Mouse (Mus musculus) urinary bladder, adult 2 months (tissue): ENCODE results near the gene Papolg. TPM values are rescaled to one million over a fixed set of nuclear protein-coding genes. Genes with fewer than 3 reads are reported as not detected.
"Not testable (repeated sequence)": the region's sequence is repeated elsewhere in the genome, so short reads cannot be mapped to it uniquely, and the experiment has no call there.

Experiments used
- DNase-seq: peaks from one replicate; pipeline ENCODE4 v3.0.0; 2022; ENCODE audit warnings: low spot score
- polyA plus RNA-seq: library from polyadenylated mRNA; depleted of rRNA; stranded (reverse); fragments of >200 nt; gene quantifications from 2 replicates; pipeline ENCODE4 v1.2.3, GENCODE M21; 2012; rRNA removed

Gene Papolg
- polyA plus RNA-seq, result 8.0 and 8.3 TPM in 2 replicates

DNA sequence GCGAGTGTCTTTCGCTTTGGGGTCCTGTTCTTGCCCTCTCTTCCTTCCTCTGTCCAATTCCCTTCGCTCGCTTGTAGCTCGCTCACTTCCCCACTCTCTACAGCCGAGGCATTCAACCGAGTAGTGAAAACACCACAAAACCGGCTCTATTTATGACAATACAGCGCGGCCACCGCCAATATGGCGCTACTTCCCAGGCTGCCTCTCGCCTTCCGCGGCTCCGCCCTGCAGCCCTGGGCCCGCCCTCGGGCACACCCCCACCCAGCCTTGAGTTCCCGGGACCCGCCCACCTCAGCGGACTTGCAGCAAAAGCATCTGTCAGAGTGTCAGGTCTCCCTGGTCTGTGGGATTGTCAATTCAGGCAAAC is at the start of gene Papolg:
TSS of gene Papolg (minus strand) at position 194 of the 367 bp plus-strand sequence.
- DNase-seq, result peak; percentile 76

DNA sequence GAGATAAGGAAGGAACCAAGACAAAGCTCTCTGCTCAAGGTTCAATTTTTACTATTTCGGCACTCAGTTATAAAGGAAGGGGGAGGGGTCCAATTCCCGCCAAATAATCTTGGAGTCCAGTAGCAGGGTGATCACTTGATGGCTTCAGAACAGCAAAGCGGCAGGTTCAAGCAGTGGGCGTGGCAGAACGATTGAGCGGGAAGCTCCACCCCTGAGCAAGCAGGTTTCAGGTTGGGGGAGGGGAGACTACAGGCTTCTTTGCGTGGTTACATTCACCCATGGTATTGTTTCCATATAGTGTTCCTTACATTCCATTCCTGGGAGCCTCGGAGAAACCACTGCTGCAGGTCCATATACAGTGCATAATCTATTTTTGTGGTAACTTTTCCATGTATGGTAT is 33.1 kb upstream of the Papolg start:
- DNase-seq, result not testable (repeated sequence)

GRCm38 (mm10) chr11:23927643-23928042 is 32.6 kb upstream of the Papolg start:
- no peak for DNase-seq

DNA sequence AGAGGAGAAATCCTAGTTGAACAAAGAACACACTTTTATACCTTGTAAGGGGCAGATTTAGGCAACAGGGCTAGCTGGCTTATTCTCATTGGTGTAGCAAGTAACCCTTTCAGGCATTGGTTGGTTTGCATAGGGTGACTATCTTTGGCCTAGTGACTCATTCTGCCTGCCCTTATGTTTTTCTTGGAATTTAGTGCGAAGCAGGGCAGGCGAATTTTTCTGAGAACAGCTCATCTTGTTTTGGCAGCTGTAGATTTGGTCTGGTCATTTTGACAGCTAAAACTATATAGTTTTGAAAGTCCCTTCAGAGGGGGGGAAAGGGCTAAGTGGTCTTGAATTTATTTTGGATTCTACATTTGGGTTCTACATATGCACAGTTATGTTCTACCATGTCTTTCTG is 18.8 kb upstream of the Papolg start:
- not testable (repeated sequence) for DNase-seq

DNA sequence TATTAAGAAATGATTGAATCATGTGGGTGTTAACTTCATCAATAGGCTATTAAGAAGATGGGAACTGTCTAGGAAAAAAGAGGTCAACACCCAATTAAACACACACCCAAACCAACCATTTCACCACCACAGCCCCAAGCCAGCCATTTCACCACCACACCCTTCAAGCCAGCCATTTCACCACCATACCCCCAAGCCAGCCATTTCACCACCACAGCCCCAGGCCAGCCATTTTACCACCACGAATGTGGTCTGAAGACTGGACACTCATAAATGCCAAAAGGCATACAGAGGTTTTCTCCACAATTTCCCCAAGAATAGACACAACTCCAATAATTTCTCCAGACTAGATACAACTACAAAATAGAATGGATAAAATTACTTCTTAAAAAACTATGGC is 8.9 kb upstream of the Papolg start:
- DNase-seq, result no peak

DNA sequence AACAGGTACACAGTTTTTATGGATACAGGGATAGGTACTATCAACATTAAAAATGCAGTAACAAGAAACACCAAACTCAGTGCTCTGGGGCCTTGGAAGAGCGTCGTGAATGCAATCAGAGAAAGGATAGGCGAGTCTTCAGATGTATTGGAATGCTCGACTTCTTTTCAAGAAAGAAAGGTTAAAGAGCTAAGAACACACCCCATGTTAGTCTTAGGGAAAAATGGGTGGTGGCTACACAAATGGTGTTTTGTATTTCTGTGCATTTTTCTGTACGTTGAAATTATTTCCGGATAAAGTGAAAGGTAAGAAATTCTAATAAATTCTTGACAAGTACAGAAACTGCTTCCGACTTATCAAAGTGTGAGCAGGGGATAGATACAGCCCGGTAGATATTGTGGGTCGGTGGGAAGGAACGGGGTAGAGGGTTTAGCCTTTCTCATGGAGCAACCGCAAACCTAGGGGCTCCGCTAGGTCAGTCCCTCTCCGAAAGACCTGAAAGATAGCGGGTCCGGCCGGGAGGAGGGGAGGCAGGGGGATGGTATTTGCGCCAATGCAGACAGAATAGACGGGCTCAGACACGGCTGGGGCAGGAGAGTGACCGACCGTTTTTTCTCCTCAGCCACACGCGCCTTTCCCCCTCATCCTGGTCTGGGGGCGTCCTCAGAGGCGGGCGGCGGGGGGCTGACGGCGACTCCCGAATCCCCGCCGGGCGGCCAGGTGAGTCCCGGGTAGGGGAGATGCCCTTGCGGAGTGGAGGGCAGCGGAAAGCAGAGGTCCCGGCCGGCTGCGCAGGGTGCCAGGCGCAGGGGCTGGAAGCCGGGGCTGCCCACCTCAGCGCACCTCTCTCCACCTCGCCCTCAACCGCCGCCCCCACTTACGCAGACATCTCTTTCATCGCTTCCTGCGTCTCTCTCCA is 653 bp downstream of the Papolg start:
- DNase-seq, result no peak

DNA sequence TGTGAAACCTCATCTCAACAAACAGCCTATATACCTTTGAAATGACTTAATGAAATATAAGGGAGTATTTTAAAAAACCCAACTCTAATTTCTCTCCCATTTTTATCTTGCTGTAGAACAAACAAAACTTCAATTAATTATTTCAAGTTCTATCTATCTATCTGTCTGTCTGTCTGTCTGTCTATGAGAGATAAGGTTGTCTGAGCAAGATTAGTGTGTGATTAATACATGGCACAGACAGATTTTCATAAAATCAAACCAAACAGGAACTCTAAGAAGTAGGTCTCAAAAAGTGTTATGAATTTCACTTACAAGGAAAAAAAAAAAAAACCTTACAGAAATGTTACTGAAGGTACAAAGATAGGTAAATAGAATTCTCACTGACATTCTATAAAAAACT is 1.5 kb downstream of the Papolg start:
- no peak for DNase-seq

DNA sequence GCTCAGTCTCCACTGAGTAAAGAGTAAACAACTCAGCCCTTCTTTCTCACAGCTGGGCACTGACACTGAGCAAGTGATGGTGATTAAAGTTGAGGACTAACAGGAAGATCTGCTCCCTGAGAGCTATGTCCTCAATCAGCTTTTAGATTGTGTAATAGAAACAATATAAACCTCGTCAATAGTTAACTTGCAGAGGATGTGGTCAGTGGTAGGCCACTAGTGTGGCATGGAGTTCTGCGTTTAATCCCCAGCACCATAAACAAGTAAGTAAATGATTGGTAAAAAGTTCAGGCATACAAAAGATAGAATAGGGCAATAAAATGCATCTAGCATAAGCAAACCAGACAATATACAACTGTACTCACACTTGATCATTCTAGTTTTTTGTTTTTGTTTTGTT is 30.7 kb downstream of the Papolg start:
- no peak for DNase-seq

- no peak for DNase-seq
These were observed 38.3 kb downstream of the Papolg start for GRCm38 (mm10) chr11:23856723-23857112.

GRCm38 (mm10) chr11:23856054-23856722 is 38.9 kb downstream of the Papolg start:
- DNase-seq, result no peak

DNA sequence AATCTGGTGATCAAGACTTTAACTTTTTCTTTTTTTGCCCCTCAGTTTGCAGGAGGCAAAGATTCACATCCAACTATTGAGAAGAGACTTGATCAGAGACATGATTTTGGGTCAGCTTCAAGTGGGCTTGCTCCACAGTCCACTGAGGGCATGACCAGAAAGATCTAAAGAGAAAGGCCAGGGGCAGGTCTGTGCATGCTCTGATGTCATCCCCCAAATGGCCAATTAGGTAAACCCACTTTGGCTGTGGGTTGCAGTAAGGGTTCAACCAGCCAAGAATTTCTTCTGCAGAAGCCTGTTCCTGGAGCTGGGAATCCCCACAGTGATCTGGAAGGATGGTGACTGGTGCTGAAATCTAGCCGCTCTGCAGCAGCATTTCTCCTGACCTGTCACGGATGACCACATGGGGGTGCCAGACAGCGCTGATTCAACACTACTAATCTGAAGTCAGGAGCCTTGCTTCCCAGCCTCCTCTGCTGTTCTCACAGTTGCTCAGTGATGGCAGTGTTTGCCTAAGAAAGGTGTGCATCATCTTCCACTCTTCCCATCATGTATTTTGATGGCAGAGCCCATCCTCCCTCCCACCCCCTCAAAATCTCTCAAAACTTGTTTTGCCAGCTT is 39.8 kb downstream of the Papolg start:
- peak; percentile 47 for DNase-seq

GRCm38 (mm10) chr11:23853306-23853705 is 41.7 kb downstream of the Papolg start:
- no peak for DNase-seq

- no peak for DNase-seq
These were observed 48.8 kb downstream of the Papolg start for GRCm38 (mm10) chr11:23846016-23846815.

- no peak for DNase-seq
These were observed 71.8 kb downstream of the Papolg start for GRCm38 (mm10) chr11:23823244-23823643.

DNA sequence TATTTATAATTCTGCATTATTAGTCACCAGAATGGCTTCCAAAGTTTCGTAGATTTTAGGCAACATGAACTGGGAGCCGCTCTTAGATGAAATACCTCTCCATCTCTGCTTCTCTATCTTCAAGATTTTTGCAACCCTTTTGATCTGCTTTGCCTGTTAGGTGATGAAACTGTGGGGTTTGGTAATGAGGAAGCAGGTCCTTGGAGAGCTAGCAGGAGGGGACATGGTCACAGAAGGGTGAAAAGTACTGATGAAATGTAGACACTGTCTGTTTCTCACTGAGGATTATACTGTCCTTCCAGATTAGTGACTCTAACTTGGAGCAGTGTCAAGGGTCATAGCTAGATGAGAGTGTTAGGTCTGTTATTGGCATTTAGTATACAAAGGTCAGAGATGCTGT is 73.4 kb downstream of the Papolg start:
- DNase-seq, result no peak

DNA sequence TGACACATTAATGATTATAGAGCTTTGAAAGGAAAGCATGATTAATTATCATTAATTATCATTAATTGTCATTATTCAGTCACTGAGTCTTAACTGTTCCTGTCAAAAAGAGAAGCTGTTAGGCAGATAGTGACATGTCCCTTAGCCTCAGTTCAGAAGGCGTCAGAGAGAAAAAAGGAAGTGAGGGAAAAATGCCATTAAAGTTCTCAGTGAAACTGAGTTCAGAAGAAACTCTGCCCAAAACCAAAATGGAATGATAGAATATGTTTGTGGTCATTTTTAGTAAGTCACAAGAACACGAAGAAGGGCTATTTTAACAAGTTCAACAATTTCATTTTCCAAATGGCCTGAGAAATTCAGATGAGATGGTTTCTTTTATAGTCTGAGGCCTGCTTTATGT is 74.1 kb downstream of the Papolg start:
- no peak for DNase-seq

GRCm38 (mm10) chr11:23818745-23819144 is 76.3 kb downstream of the Papolg start:
- no peak for DNase-seq

Other genes starting within 250 kb of the Papolg start
- 11.0 and 11.2 TPM in 2 replicates for gene Pus10, start 229.6 kb downstream of the Papolg start, polyA plus RNA-seq
- 17.0 and 23.1 TPM in 2 replicates for gene Pex13, start 229.3 kb downstream of the Papolg start, polyA plus RNA-seq
- gene Rel, start 124.3 kb downstream of the Papolg start, polyA plus RNA-seq, result 3.2 and 3.6 TPM in 2 replicates
- not detected in 2 replicates for gene A830031A19Rik, start 179.8 kb upstream of the Papolg start, polyA plus RNA-seq
- gene Bcl11a, start 182.8 kb upstream of the Papolg start, polyA plus RNA-seq, result 1.3 and 2.4 TPM in 2 replicates